Mouse (Mus musculus) ES-E14 (cell line): Measurements from ENCODE around the gene Ccdc88c.

Experiments
- MAFK ChIP-seq: IDR thresholded peaks from 2 replicates; pipeline ENCODE4 v1.6.1; 2014; ENCODE audit warnings: mild to moderate bottlenecking, low read depth, low read length, inconsistent platforms; ENCODE audit not compliant: insufficient read depth
- ZC3H11A ChIP-seq: IDR thresholded peaks from 2 replicates; pipeline ENCODE4 v1.6.1; 2012; ENCODE audit warnings: low read depth, mild to moderate bottlenecking, inconsistent platforms, low read length, borderline replicate concordance

GRCm38 (mm10) chr12:100989780-100990288, 39.0 kb downstream of the Ccdc88c start:
- TF ChIP-seq ZC3H11A, result no peak
- TF ChIP-seq MAFK, result no peak
